Mouse (Mus musculus): ENCODE data around the gene Exoc3.

Exoc3 gene

GRCm38 (mm10) chr13:74208317-74208985, at the start of gene Exoc3:
Exoc3 (minus strand) TSS chr13:74208732.
- in situ Hi-C loops (cut with MboI; ENCODE audit: unreplicated experiment in 2 of 2): no loop called here

GRCm38 (mm10) chr13:74246494-74246893, 38.0 kb upstream of the Exoc3 start:
- in situ Hi-C loops (cut with MboI; ENCODE audit: unreplicated experiment in 2 of 2): no loop called here

GRCm38 (mm10) chr13:74245899-74246231, 37.3 kb upstream of the Exoc3 start:
- in situ Hi-C loops (cut with MboI; ENCODE audit: unreplicated experiment in 2 of 2): no loop called here

GRCm38 (mm10) chr13:74245214-74245898, 36.8 kb upstream of the Exoc3 start:
- in situ Hi-C loops (cut with MboI; ENCODE audit: unreplicated experiment in 2 of 2): no loop called here

GRCm38 (mm10) chr13:74237574-74237973, 29.0 kb upstream of the Exoc3 start:
- in situ Hi-C loops (cut with MboI; ENCODE audit: unreplicated experiment in 2 of 2): no loop called here

- in situ Hi-C loops (cut with MboI; ENCODE audit: unreplicated experiment in 2 of 2): no loop called here
Measured at GRCm38 (mm10) chr13:74220659-74221058, 12.1 kb upstream of the Exoc3 start.

- in situ Hi-C loops (cut with MboI; ENCODE audit: unreplicated experiment in 2 of 2): no loop called here
Measured at GRCm38 (mm10) chr13:74218441-74218840, 9.9 kb upstream of the Exoc3 start.

GRCm38 (mm10) chr13:74208986-74209345, 434 bp upstream of the Exoc3 start:
- in situ Hi-C loops (cut with MboI; ENCODE audit: unreplicated experiment in 2 of 2): no loop called here

GRCm38 (mm10) chr13:74196451-74196850, 12.1 kb downstream of the Exoc3 start:
- in situ Hi-C loops (cut with MboI; ENCODE audit: unreplicated experiment in 2 of 2): loop anchor here in 1 of 2 experiments (5.0 kb wide), 1 partner anchor 94 kb away; no protein-coding TSS in a partner anchor

- in situ Hi-C loops (cut with MboI; ENCODE audit: unreplicated experiment in 2 of 2): loop anchor here (5.0 kb wide), 2 partner anchors 110 to 115 kb away; no protein-coding TSS in a partner anchor
Measured at GRCm38 (mm10) chr13:74192613-74193012, 15.9 kb downstream of the Exoc3 start.

- in situ Hi-C loops (cut with MboI; ENCODE audit: unreplicated experiment in 2 of 2): no loop called here
Measured at GRCm38 (mm10) chr13:74183011-74183695, 25.4 kb downstream of the Exoc3 start.

- in situ Hi-C loops (cut with MboI; ENCODE audit: unreplicated experiment in 2 of 2): no loop called here
Measured at GRCm38 (mm10) chr13:74172036-74172435, 36.5 kb downstream of the Exoc3 start.

GRCm38 (mm10) chr13:74169446-74170164, 38.9 kb downstream of the Exoc3 start:
- in situ Hi-C loops (cut with MboI; ENCODE audit: unreplicated experiment in 2 of 2): no loop called here

- in situ Hi-C loops (cut with MboI; ENCODE audit: unreplicated experiment in 2 of 2): no loop called here
Measured at GRCm38 (mm10) chr13:74167492-74167891, 41.0 kb downstream of the Exoc3 start.

GRCm38 (mm10) chr13:74167057-74167413, 41.5 kb downstream of the Exoc3 start:
- in situ Hi-C loops (cut with MboI; ENCODE audit: unreplicated experiment in 2 of 2): no loop called here

GRCm38 (mm10) chr13:74166348-74167056, 42.0 kb downstream of the Exoc3 start:
- in situ Hi-C loops (cut with MboI; ENCODE audit: unreplicated experiment in 2 of 2): no loop called here

- in situ Hi-C loops (cut with MboI; ENCODE audit: unreplicated experiment in 2 of 2): no loop called here
Measured at GRCm38 (mm10) chr13:74147327-74147726, 61.2 kb downstream of the Exoc3 start.

- in situ Hi-C loops (cut with MboI; ENCODE audit: unreplicated experiment in 2 of 2): no loop called here
Measured at GRCm38 (mm10) chr13:74145983-74146622, 62.4 kb downstream of the Exoc3 start.

- in situ Hi-C loops (cut with MboI; ENCODE audit: unreplicated experiment in 2 of 2): no loop called here
Measured at GRCm38 (mm10) chr13:74144120-74144884, 64.2 kb downstream of the Exoc3 start.
